Mouse (Mus musculus): ENCODE measurements at regions not wholly inside any gene's neighbourhood (a gene's known extent, or its start where the extent isn't known, plus 50 kb on each side); places are given as distances from the start of the nearest gene placed in this dataset.

GRCm38 (mm10) chr11:113172497-113173140 lies 390.6 kb downstream of the Sox9 start:
- in situ Hi-C loops (cut with MboI; ENCODE audit: unreplicated experiment in 2 of 2), result loop anchor here (10.0 kb wide), 5 partner anchors 442 to 1638 kb away; partner anchors contain the start of gene Sstr2 (in 1 of the 2)

- in situ Hi-C loops (cut with MboI; ENCODE audit: unreplicated experiment in 2 of 2), result loop anchor here (10.0 kb wide), 5 partner anchors 441 to 1639 kb away; partner anchors contain the start of gene Sstr2 (in 1 of the 2)
Observed at GRCm38 (mm10) chr11:113173317-113173716, 391.3 kb downstream of the Sox9 start.

- in situ Hi-C loops (cut with MboI; ENCODE audit: unreplicated experiment in 2 of 2), result loop anchor here (10.0 kb wide), 5 partner anchors 441 to 1639 kb away; partner anchors contain the start of gene Sstr2 (in 1 of the 2)
Observed at GRCm38 (mm10) chr11:113174011-113174507, 392.0 kb downstream of the Sox9 start.

- in situ Hi-C loops (cut with MboI; ENCODE audit: unreplicated experiment in 2 of 2), result loop anchor here (5.0 to 25.0 kb wide), 8 partner anchors 437 to 1641 kb away; partner anchors contain the start of gene Sstr2 (in 2 of the 2)
Observed at GRCm38 (mm10) chr11:113175323-113175722, 393.3 kb downstream of the Sox9 start.

- in situ Hi-C loops (cut with MboI; ENCODE audit: unreplicated experiment in 2 of 2), result loop anchor here (5.0 to 25.0 kb wide), 8 partner anchors 436 to 1641 kb away; partner anchors contain the start of gene Sstr2 (in 2 of the 2)
Observed at GRCm38 (mm10) chr11:113176183-113176582, 394.2 kb downstream of the Sox9 start.

GRCm38 (mm10) chr11:113178375-113178774 lies 396.4 kb downstream of the Sox9 start:
- in situ Hi-C loops (cut with MboI; ENCODE audit: unreplicated experiment in 2 of 2), result loop anchor here (5.0 to 25.0 kb wide), 8 partner anchors 434 to 1644 kb away; partner anchors contain the start of gene Sstr2 (in 2 of the 2)

GRCm38 (mm10) chr11:113180008-113180407 lies 398.0 kb downstream of the Sox9 start:
- in situ Hi-C loops (cut with MboI; ENCODE audit: unreplicated experiment in 2 of 2), result loop anchor here (25.0 kb wide), 2 partner anchors 432 to 632 kb away; partner anchors contain the start of gene Sstr2 (in 1 of the 2)

GRCm38 (mm10) chr11:113182083-113182861 lies 400.2 kb downstream of the Sox9 start:
- in situ Hi-C loops (cut with MboI; ENCODE audit: unreplicated experiment in 2 of 2), result loop anchor here (25.0 kb wide), 2 partner anchors 430 to 630 kb away; partner anchors contain the start of gene Sstr2 (in 1 of the 2)

GRCm38 (mm10) chr11:113183556-113183955 lies 401.5 kb downstream of the Sox9 start:
- in situ Hi-C loops (cut with MboI; ENCODE audit: unreplicated experiment in 2 of 2), result loop anchor here (25.0 kb wide), 2 partner anchors 429 to 629 kb away; partner anchors contain the start of gene Sstr2 (in 1 of the 2)

GRCm38 (mm10) chr11:113184095-113184494 lies 402.1 kb downstream of the Sox9 start:
- in situ Hi-C loops (cut with MboI; ENCODE audit: unreplicated experiment in 2 of 2), result loop anchor here (25.0 kb wide), 2 partner anchors 428 to 628 kb away; partner anchors contain the start of gene Sstr2 (in 1 of the 2)

- in situ Hi-C loops (cut with MboI; ENCODE audit: unreplicated experiment in 2 of 2), result loop anchor here (25.0 kb wide), 2 partner anchors 425 to 625 kb away; partner anchors contain the start of gene Sstr2 (in 1 of the 2)
Observed at GRCm38 (mm10) chr11:113187407-113187806, 405.4 kb downstream of the Sox9 start.

- in situ Hi-C loops (cut with MboI; ENCODE audit: unreplicated experiment in 2 of 2), result loop anchor here (25.0 kb wide), 2 partner anchors 424 to 624 kb away; partner anchors contain the start of gene Sstr2 (in 1 of the 2)
Observed at GRCm38 (mm10) chr11:113188263-113188920, 406.4 kb downstream of the Sox9 start.

- in situ Hi-C loops (cut with MboI; ENCODE audit: unreplicated experiment in 2 of 2), result loop anchor here (25.0 kb wide), 2 partner anchors 422 to 622 kb away; partner anchors contain the start of gene Sstr2 (in 1 of the 2)
Observed at GRCm38 (mm10) chr11:113190006-113190405, 408.0 kb downstream of the Sox9 start.

- in situ Hi-C loops (cut with MboI; ENCODE audit: unreplicated experiment in 2 of 2), result loop anchor here (25.0 kb wide), 2 partner anchors 422 to 622 kb away; partner anchors contain the start of gene Sstr2 (in 1 of the 2)
Observed at GRCm38 (mm10) chr11:113190520-113190919, 408.5 kb downstream of the Sox9 start.

- in situ Hi-C loops (cut with MboI; ENCODE audit: unreplicated experiment in 2 of 2), result loop anchor here (25.0 kb wide), 2 partner anchors 421 to 621 kb away; partner anchors contain the start of gene Sstr2 (in 1 of the 2)
Observed at GRCm38 (mm10) chr11:113191006-113191405, 409.0 kb downstream of the Sox9 start.

- in situ Hi-C loops (cut with MboI; ENCODE audit: unreplicated experiment in 2 of 2), result loop anchor here (25.0 kb wide), 2 partner anchors 420 to 620 kb away; partner anchors contain the start of gene Sstr2 (in 1 of the 2)
Observed at GRCm38 (mm10) chr11:113192086-113192856, 410.2 kb downstream of the Sox9 start.

- in situ Hi-C loops (cut with MboI; ENCODE audit: unreplicated experiment in 2 of 2), result loop anchor here (25.0 kb wide), 2 partner anchors 418 to 618 kb away; partner anchors contain the start of gene Sstr2 (in 1 of the 2)
Observed at GRCm38 (mm10) chr11:113194144-113194827, 412.3 kb downstream of the Sox9 start.
